Mouse (Mus musculus): Measurements from ENCODE around the gene Slc6a9. TPM values are rescaled to one million over a fixed set of nuclear protein-coding genes. Genes with fewer than 3 reads are reported as not detected.

Slc6a9 gene
- polyA plus RNA-seq, 1 experiment from 2014 or later, result 7.4 TPM

GRCm38 (mm10) chr4:117896031-117896430 lies 61.7 kb downstream of the Slc6a9 start:
- Histone ChIP-seq H3K27me3 (ENCODE audit: control insufficient read depth, insufficient read depth, low read length) (no peaks in the 10 kb centered on the region), H3K4me3 (ENCODE audit: low read depth, low read length) (no peak overlapping the region), H3K4me1 (ENCODE audit: control insufficient read depth, insufficient read depth, low read length) (0 out of 2 replicates have a peak, but pooled peaks cover 2% of the 10 kb centered on the region), H3K27ac (ENCODE audit: low read depth, low read length) (no peak overlapping the region), H3K9ac (ENCODE audit: low read length) (no peak overlapping the region), H3K9me3 (ENCODE audit: control insufficient read depth, low read length) (no peaks in the 10 kb centered on the region), H3K4me2 (ENCODE audit: low read depth) (no peak overlapping the region), H3K36me3 (ENCODE audit: control insufficient read depth, insufficient read depth, low read length) (peaks cover 10% of the 10 kb centered on the region)
- 93% methylated on average over 6 of the region's 6 CpGs for WGBS
- ATAC-seq (ENCODE audit: insufficient read depth, low FRiP score, low TSS enrichment) (no peak), DNase-seq (ENCODE audit: low spot score) (no peak)

DNA sequence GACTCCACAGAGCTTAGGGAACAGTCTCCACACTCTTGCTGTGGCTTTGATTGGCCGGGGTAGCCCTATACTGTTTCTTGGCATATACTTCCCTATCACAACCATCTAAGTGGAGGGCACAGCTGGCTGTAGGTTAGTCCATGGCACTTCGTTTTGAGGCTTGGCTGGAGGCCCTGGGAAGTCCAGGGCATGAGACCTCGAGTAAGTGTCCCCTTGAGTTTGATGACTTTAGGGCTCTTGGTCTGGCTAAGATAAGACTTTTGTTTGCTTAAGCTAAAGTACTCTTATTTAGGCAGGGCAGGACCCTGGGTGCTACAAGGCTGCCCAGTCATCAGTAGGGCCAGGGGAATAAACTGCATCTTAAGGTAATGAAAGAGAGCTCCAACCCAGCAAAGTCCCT lies 63.8 kb downstream of the Slc6a9 start:
- ATAC-seq (ENCODE audit: insufficient read depth, low FRiP score, low TSS enrichment) (no peak), DNase-seq (ENCODE audit: low spot score) (no peak)
- Histone ChIP-seq H3K4me2 (ENCODE audit: low read depth) (no peak overlapping the region), H3K27me3 (ENCODE audit: control insufficient read depth, insufficient read depth, low read length) (no peaks in the 10 kb centered on the region), H3K4me3 (ENCODE audit: low read depth, low read length) (no peak overlapping the region), H3K36me3 (ENCODE audit: control insufficient read depth, insufficient read depth, low read length) (peaks cover 24% of the 10 kb centered on the region), H3K4me1 (ENCODE audit: control insufficient read depth, insufficient read depth, low read length) (no peaks in the 10 kb centered on the region), H3K27ac (ENCODE audit: low read depth, low read length) (no peak overlapping the region), H3K9me3 (ENCODE audit: control insufficient read depth, low read length) (no peaks in the 10 kb centered on the region), H3K9ac (ENCODE audit: low read length) (no peak overlapping the region)
- 81% methylated on average over 3 of the region's 3 CpGs for WGBS

DNA sequence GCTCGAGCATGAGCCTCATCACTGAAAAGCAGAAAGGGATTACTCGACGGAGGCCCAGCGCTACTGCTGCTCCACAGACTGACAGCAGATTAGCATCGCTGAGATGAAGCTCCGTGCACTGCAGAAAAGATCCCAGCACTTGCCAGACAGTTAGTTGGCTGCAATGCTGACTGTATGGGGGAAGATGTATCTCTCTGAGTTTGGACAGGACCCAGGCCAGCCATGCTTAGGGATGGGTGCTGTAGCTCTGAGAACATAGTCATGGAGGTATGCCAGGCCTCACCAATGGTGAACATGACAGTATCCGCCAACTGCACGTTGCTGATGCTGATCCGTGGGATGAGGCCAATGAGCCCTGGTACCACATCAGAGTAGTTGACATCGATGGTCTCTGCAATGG lies 69.8 kb downstream of the Slc6a9 start:
- 92% methylated on average over 10 of the region's 10 CpGs for WGBS
- Histone ChIP-seq H3K9ac (ENCODE audit: low read length) (no peak overlapping the region), H3K27me3 (ENCODE audit: control insufficient read depth, insufficient read depth, low read length) (no peaks in the 10 kb centered on the region), H3K4me2 (ENCODE audit: low read depth) (no peak overlapping the region), H3K9me3 (ENCODE audit: control insufficient read depth, low read length) (no peaks in the 10 kb centered on the region), H3K36me3 (ENCODE audit: control insufficient read depth, insufficient read depth, low read length) (peaks cover 22% of the 10 kb centered on the region), H3K4me1 (ENCODE audit: control insufficient read depth, insufficient read depth, low read length) (no peaks in the 10 kb centered on the region; the same call in 1 of the 2 replicates), H3K27ac (ENCODE audit: low read depth, low read length) (no peak overlapping the region), H3K4me3 (ENCODE audit: low read depth, low read length) (no peak overlapping the region)
- DNase-seq (ENCODE audit: low spot score), result no peak
- no peak for ATAC-seq (ENCODE audit: insufficient read depth, low FRiP score, low TSS enrichment)

GRCm38 (mm10) chr4:117904761-117905160 lies 70.5 kb downstream of the Slc6a9 start:
- peaks cover 22% of the 10 kb centered on the region for H3K36me3 ChIP-seq (ENCODE audit: control insufficient read depth, insufficient read depth, low read length)
- peaks cover 6% of the 10 kb centered on the region; the same call in 1 of the 2 replicates for H3K4me1 ChIP-seq (ENCODE audit: control insufficient read depth, insufficient read depth, low read length)
- H3K27ac ChIP-seq (ENCODE audit: low read depth, low read length), result no peak overlapping the region
- no peak for DNase-seq (ENCODE audit: low spot score)
- no peak overlapping the region for H3K4me3 ChIP-seq (ENCODE audit: low read depth, low read length)
- no peak overlapping the region for H3K9ac ChIP-seq (ENCODE audit: low read length)
- no peaks in the 10 kb centered on the region for H3K9me3 ChIP-seq (ENCODE audit: control insufficient read depth, low read length)
- whole genome bisulfite sequencing, result 94% methylated on average over 8 of the region's 8 CpGs
- no peak for ATAC-seq (ENCODE audit: insufficient read depth, low FRiP score, low TSS enrichment)
- no peak overlapping the region for H3K4me2 ChIP-seq (ENCODE audit: low read depth)
- no peaks in the 10 kb centered on the region for H3K27me3 ChIP-seq (ENCODE audit: control insufficient read depth, insufficient read depth, low read length)

DNA sequence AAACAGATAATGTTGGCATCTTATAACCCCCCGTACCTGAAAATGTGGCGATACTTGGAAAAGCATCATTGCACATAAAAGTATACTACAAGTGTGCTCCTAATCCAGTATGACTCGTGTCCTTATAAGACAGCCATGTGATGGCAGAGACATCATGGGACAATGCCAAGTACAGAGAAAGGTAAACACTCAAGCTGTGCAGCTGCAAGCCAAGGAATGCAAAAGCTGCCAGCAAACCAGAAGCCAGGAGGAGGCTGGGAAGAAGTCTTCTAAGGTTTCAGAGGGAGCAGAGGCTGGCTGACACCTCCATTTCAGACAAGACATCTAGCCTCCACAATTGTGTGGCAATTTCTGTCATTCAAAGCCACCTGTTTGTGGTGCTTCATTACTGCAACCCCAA lies 71.9 kb downstream of the Slc6a9 start:
- Histone ChIP-seq H3K9ac (ENCODE audit: low read length) (no peak overlapping the region), H3K9me3 (ENCODE audit: control insufficient read depth, low read length) (no peaks in the 10 kb centered on the region), H3K36me3 (ENCODE audit: control insufficient read depth, insufficient read depth, low read length) (peaks cover 21% of the 10 kb centered on the region), H3K4me3 (ENCODE audit: low read depth, low read length) (no peak overlapping the region), H3K27me3 (ENCODE audit: control insufficient read depth, insufficient read depth, low read length) (no peaks in the 10 kb centered on the region), H3K4me2 (ENCODE audit: low read depth) (no peak overlapping the region), H3K4me1 (ENCODE audit: control insufficient read depth, insufficient read depth, low read length) (peaks cover 8% of the 10 kb centered on the region), H3K27ac (ENCODE audit: low read depth, low read length) (no peak overlapping the region)
- WGBS, result 94% methylated on average over 3 of the region's 3 CpGs
- no peak for DNase-seq (ENCODE audit: low spot score)
- no peak for ATAC-seq (ENCODE audit: insufficient read depth, low FRiP score, low TSS enrichment)

GRCm38 (mm10) chr4:117908834-117909453 lies 74.6 kb downstream of the Slc6a9 start:
- H3K9me3 ChIP-seq (ENCODE audit: control insufficient read depth, low read length), result no peaks in the 10 kb centered on the region
- H3K4me2 ChIP-seq (ENCODE audit: low read depth), result peak overlapping the region; percentile 40
- H3K36me3 ChIP-seq (ENCODE audit: control insufficient read depth, insufficient read depth, low read length), result peaks cover 5% of the 10 kb centered on the region
- H3K27ac ChIP-seq (ENCODE audit: low read depth, low read length), result no peak overlapping the region
- H3K4me3 ChIP-seq (ENCODE audit: low read depth, low read length), result no peak overlapping the region
- no peaks in the 10 kb centered on the region for H3K27me3 ChIP-seq (ENCODE audit: control insufficient read depth, insufficient read depth, low read length)
- DNase-seq (ENCODE audit: low spot score), result peak; percentile 45
- WGBS, result 70% methylated on average over 8 of the region's 8 CpGs
- peak; percentile 65 for ATAC-seq (ENCODE audit: insufficient read depth, low FRiP score, low TSS enrichment)
- H3K4me1 ChIP-seq (ENCODE audit: control insufficient read depth, insufficient read depth, low read length), result peaks cover 22% of the 10 kb centered on the region
- H3K9ac ChIP-seq (ENCODE audit: low read length), result 0 out of 2 replicates have a peak overlapping the region, but pooled peaks have one; percentile 24

- no peak for ATAC-seq (ENCODE audit: insufficient read depth, low FRiP score, low TSS enrichment)
- no peak for DNase-seq (ENCODE audit: low spot score)
- Histone ChIP-seq H3K9ac (ENCODE audit: low read length) (no peak overlapping the region), H3K4me3 (ENCODE audit: low read depth, low read length) (no peak overlapping the region), H3K36me3 (ENCODE audit: control insufficient read depth, insufficient read depth, low read length) (peaks cover 2% of the 10 kb centered on the region; the same call in 1 of the 2 replicates), H3K9me3 (ENCODE audit: control insufficient read depth, low read length) (no peaks in the 10 kb centered on the region), H3K4me2 (ENCODE audit: low read depth) (no peak overlapping the region; the same call in 1 of the 2 replicates), H3K4me1 (ENCODE audit: control insufficient read depth, insufficient read depth, low read length) (peaks cover 28% of the 10 kb centered on the region), H3K27ac (ENCODE audit: low read depth, low read length) (no peak overlapping the region), H3K27me3 (ENCODE audit: control insufficient read depth, insufficient read depth, low read length) (no peaks in the 10 kb centered on the region)
- 94% methylated on average over 13 of the region's 13 CpGs for WGBS
Observed at GRCm38 (mm10) chr4:117912131-117912561, 77.8 kb downstream of the Slc6a9 start.

GRCm38 (mm10) chr4:117912685-117913273 lies 78.5 kb downstream of the Slc6a9 start:
- 0 out of 2 replicates have a peak overlapping the region, but pooled peaks have one; percentile 22 for H3K9ac ChIP-seq (ENCODE audit: low read length)
- no peaks in the 10 kb centered on the region for H3K9me3 ChIP-seq (ENCODE audit: control insufficient read depth, low read length)
- H3K4me1 ChIP-seq (ENCODE audit: control insufficient read depth, insufficient read depth, low read length), result peaks cover 28% of the 10 kb centered on the region
- H3K4me2 ChIP-seq (ENCODE audit: low read depth), result peak overlapping the region; percentile 66
- peak overlapping the region; percentile 72; the same call in 1 of the 2 replicates for H3K4me3 ChIP-seq (ENCODE audit: low read depth, low read length)
- no peaks in the 10 kb centered on the region for H3K27me3 ChIP-seq (ENCODE audit: control insufficient read depth, insufficient read depth, low read length)
- ATAC-seq (ENCODE audit: insufficient read depth, low FRiP score, low TSS enrichment) (no peak), DNase-seq (ENCODE audit: low spot score) (no peak)
- peaks cover 2% of the 10 kb centered on the region; the same call in 1 of the 2 replicates for H3K36me3 ChIP-seq (ENCODE audit: control insufficient read depth, insufficient read depth, low read length)
- H3K27ac ChIP-seq (ENCODE audit: low read depth, low read length), result no peak overlapping the region
- 61% methylated on average over 7 of the region's 7 CpGs for WGBS

- peaks cover 28% of the 10 kb centered on the region for H3K4me1 ChIP-seq (ENCODE audit: control insufficient read depth, insufficient read depth, low read length)
- peak overlapping the region; percentile 66 for H3K4me2 ChIP-seq (ENCODE audit: low read depth)
- H3K27ac ChIP-seq (ENCODE audit: low read depth, low read length), result no peak overlapping the region
- peaks cover 2% of the 10 kb centered on the region; the same call in 1 of the 2 replicates for H3K36me3 ChIP-seq (ENCODE audit: control insufficient read depth, insufficient read depth, low read length)
- no peaks in the 10 kb centered on the region for H3K9me3 ChIP-seq (ENCODE audit: control insufficient read depth, low read length)
- ATAC-seq (ENCODE audit: insufficient read depth, low FRiP score, low TSS enrichment), result no peak
- H3K4me3 ChIP-seq (ENCODE audit: low read depth, low read length), result peak overlapping the region; percentile 72
- no peak for DNase-seq (ENCODE audit: low spot score)
- WGBS, result 48% methylated on average over 3 of the region's 3 CpGs
- H3K9ac ChIP-seq (ENCODE audit: low read length), result 0 out of 2 replicates have a peak overlapping the region, but pooled peaks have one; percentile 22
- no peaks in the 10 kb centered on the region for H3K27me3 ChIP-seq (ENCODE audit: control insufficient read depth, insufficient read depth, low read length)
Observed at GRCm38 (mm10) chr4:117913421-117913820, 79.1 kb downstream of the Slc6a9 start.
